Mouse (Mus musculus) MEL (cell line): ENCODE measurements around the gene Map1b. TPM values are rescaled to one million over a fixed set of nuclear protein-coding genes. Genes with fewer than 3 reads are reported as not detected.

ENCODE experiments used
- DNase-seq: peaks from one replicate; pipeline ENCODE4 v3.0.0; 2011; ENCODE audit warnings: low read depth, low spot score
- H3K27ac ChIP-seq: 2 replicates; pipeline ENCODE4 v1.5.1; 2012; ENCODE audit warnings: low read depth, mild to moderate bottlenecking, control low read depth, low read length, moderate library complexity; ENCODE audit not compliant: control insufficient read depth
- H3K27me3 ChIP-seq, 2 experiments: fragments of 150-350 bp in 1 of 2; sonication (generic) in 1 of 2; 2 replicates each; pipeline ENCODE4 v1.6.1; 2012; ENCODE audit warnings: low read length in 2 of 2, mild to moderate bottlenecking in 2 of 2, improper control_type of control experiment in 1 of 2, moderate library complexity in 1 of 2; ENCODE audit not compliant: insufficient read depth in 2 of 2, control insufficient read depth in 1 of 2
- H3K36me3 ChIP-seq, 2 experiments: 2 replicates each; pipeline ENCODE4 v1.6.1; 2012 to 2014; ENCODE audit warnings: low read length in 2 of 2, improper control_type of control experiment in 1 of 2, inconsistent platforms in 1 of 2, mild to moderate bottlenecking in 1 of 2; ENCODE audit not compliant: insufficient read depth in 2 of 2, control insufficient read depth in 1 of 2
- H3K4me1 ChIP-seq, 2 experiments: fragments of 150-350 bp in 1 of 2; sonication (generic) in 1 of 2; 2 replicates each; pipeline ENCODE4 v1.6.1; 2012; ENCODE audit warnings: low read length in 2 of 2, improper control_type of control experiment in 1 of 2, mild to moderate bottlenecking in 1 of 2; ENCODE audit not compliant: insufficient read depth in 2 of 2, control insufficient read depth in 1 of 2
- H3K4me3 ChIP-seq, 2 experiments: fragments of 150-350 bp in 1 of 2; sonication (generic) in 1 of 2; 2 replicates each; pipeline ENCODE4 v1.5.1; 2012; ENCODE audit warnings: low read depth in 2 of 2, low read length in 2 of 2, mild to moderate bottlenecking in 2 of 2, moderate library complexity in 2 of 2, control low read depth in 1 of 2, improper control_type of control experiment in 1 of 2; ENCODE audit not compliant: control insufficient read depth in 1 of 2, insufficient read depth in 1 of 2
- H3K79me2 ChIP-seq: 2 replicates; pipeline ENCODE4 v1.6.1; 2012; ENCODE audit warnings: mild to moderate bottlenecking, low read length, moderate library complexity; ENCODE audit not compliant: control insufficient read depth, poor library complexity, insufficient read depth
- H3K9ac ChIP-seq: 2 replicates; pipeline ENCODE4 v1.6.1; 2012; ENCODE audit warnings: low read depth, mild to moderate bottlenecking, control low read depth, low read length, moderate library complexity; ENCODE audit not compliant: control insufficient read depth, poor library complexity, severe bottlenecking
- H3K9me3 ChIP-seq: fragments of 150-350 bp; sonication (generic); replicated peaks from 2 replicates; pipeline ENCODE4 v1.6.1; 2012; ENCODE audit warnings: mild to moderate bottlenecking, low read length, improper control_type of control experiment, moderate library complexity; ENCODE audit not compliant: insufficient read depth
- BHLHE40 ChIP-seq: IDR thresholded peaks from 2 replicates; pipeline ENCODE4 v1.6.1; 2012; ENCODE audit warnings: low read depth, mild to moderate bottlenecking, inconsistent platforms, low read length, improper control_type of control experiment, borderline replicate concordance
- CTCF ChIP-seq, 3 experiments: IDR thresholded peaks in 2 of 3; conservative IDR thresholded peaks in 1 of 3; 2 replicates each; pipeline ENCODE4 v1.5.1; 2011 to 2012; ENCODE audit warnings: low read length in 3 of 3, low read depth in 2 of 3, mild to moderate bottlenecking in 2 of 3, improper control_type of control experiment in 1 of 3, inconsistent platforms in 1 of 3, mixed read lengths in 1 of 3, moderate library complexity in 1 of 3; ENCODE audit not compliant: control insufficient read depth in 1 of 3, insufficient read depth in 1 of 3, poor library complexity in 1 of 3, severe bottlenecking in 1 of 3
- EP300 ChIP-seq, 2 experiments: IDR thresholded peaks; 2 replicates each; pipeline ENCODE4 v1.6.1; 2011; ENCODE audit warnings: improper control_type of control experiment in 2 of 2, low read length in 2 of 2, low read depth in 1 of 2, mild to moderate bottlenecking in 1 of 2
- GABPA ChIP-seq: IDR thresholded peaks from 2 replicates; pipeline ENCODE4 v1.6.1; 2012; ENCODE audit warnings: low read depth, mild to moderate bottlenecking, inconsistent platforms, low read length, improper control_type of control experiment, moderate library complexity
- KAT2A ChIP-seq: conservative IDR thresholded peaks from 2 replicates; pipeline ENCODE4 v1.6.1; 2012; ENCODE audit warnings: low read depth, low read length, improper control_type of control experiment, inconsistent platforms
- MAFK ChIP-seq: IDR thresholded peaks from 2 replicates; pipeline ENCODE4 v1.6.1; 2011; ENCODE audit warnings: low read depth, mild to moderate bottlenecking, low read length, improper control_type of control experiment, borderline replicate concordance
- MAX ChIP-seq: IDR thresholded peaks from 2 replicates; pipeline ENCODE4 v1.6.1; 2011; ENCODE audit warnings: low read length, improper control_type of control experiment
- MYB ChIP-seq: IDR thresholded peaks from 2 replicates; pipeline ENCODE4 v1.6.1; 2011; ENCODE audit warnings: mild to moderate bottlenecking, low read depth, low read length, improper control_type of control experiment
- MYC ChIP-seq: IDR thresholded peaks from 2 replicates; pipeline ENCODE4 v1.6.1; 2011; ENCODE audit warnings: low read depth, mild to moderate bottlenecking, low read length, improper control_type of control experiment, moderate library complexity
- NELFE ChIP-seq: IDR thresholded peaks from 2 replicates; pipeline ENCODE4 v1.6.1; 2011; ENCODE audit warnings: low read depth, low read length, improper control_type of control experiment
- NRF1 ChIP-seq: IDR thresholded peaks from 2 replicates; pipeline ENCODE4 v1.6.1; 2014; ENCODE audit warnings: low read depth, mild to moderate bottlenecking, inconsistent platforms, low read length, improper control_type of control experiment, moderate library complexity; ENCODE audit not compliant: poor library complexity, insufficient read depth, severe bottlenecking
- POLR2A ChIP-seq, 2 experiments: IDR thresholded peaks; 2 replicates each; pipeline ENCODE4 v1.6.1; 2011 to 2012; ENCODE audit warnings: low read length in 2 of 2, mild to moderate bottlenecking in 2 of 2, control low read depth in 1 of 2, improper control_type of control experiment in 1 of 2, low read depth in 1 of 2, moderate library complexity in 1 of 2; ENCODE audit not compliant: control insufficient read depth in 1 of 2, insufficient read depth in 1 of 2, poor library complexity in 1 of 2
- POLR2AphosphoS2 ChIP-seq: IDR thresholded peaks from 2 replicates; pipeline ENCODE4 v1.6.1; 2011; ENCODE audit warnings: low read length, improper control_type of control experiment
- SMC3 ChIP-seq: IDR thresholded peaks from 2 replicates; pipeline ENCODE4 v1.6.1; 2011; ENCODE audit warnings: low read depth, low read length, improper control_type of control experiment
- TBP ChIP-seq: IDR thresholded peaks from 2 replicates; pipeline ENCODE4 v1.8.0; 2011; ENCODE audit warnings: low read depth, low read length, improper control_type of control experiment
- ZKSCAN1 ChIP-seq: IDR thresholded peaks from 2 replicates; pipeline ENCODE4 v1.6.1; 2012; ENCODE audit warnings: low read depth, mild to moderate bottlenecking, inconsistent platforms, low read length, improper control_type of control experiment, moderate library complexity
- ZNF384 ChIP-seq: IDR thresholded peaks from 2 replicates; pipeline ENCODE4 v1.6.1; 2012; ENCODE audit warnings: low read depth, mild to moderate bottlenecking, inconsistent platforms, low read length, improper control_type of control experiment
- polyA plus RNA-seq, 2 experiments: library from polyadenylated mRNA; stranded (reverse) in 1 of 2; unstranded in 1 of 2; fragments of >175 nt in 1 of 2; fragments of >200 nt in 1 of 2; gene quantifications; 2 replicates each; pipeline versions ENCODE4 v1.2.1 to v1.2.4; 2012; ENCODE audit warnings: low replicate concordance in 2 of 2, low read depth in 1 of 2; ENCODE audit not compliant: insufficient read length in 2 of 2, insufficient read depth in 1 of 2, missing spikeins in 1 of 2
- total RNA-seq: library from RNA; depleted of rRNA; stranded (reverse); fragments of 300-350 nt; gene quantifications from 2 replicates; pipeline ENCODE4 v1.2.3, GENCODE M21; 2012

The Map1b gene
- total and polyA plus RNA-seq, 3 experiments: not detected

DNA sequence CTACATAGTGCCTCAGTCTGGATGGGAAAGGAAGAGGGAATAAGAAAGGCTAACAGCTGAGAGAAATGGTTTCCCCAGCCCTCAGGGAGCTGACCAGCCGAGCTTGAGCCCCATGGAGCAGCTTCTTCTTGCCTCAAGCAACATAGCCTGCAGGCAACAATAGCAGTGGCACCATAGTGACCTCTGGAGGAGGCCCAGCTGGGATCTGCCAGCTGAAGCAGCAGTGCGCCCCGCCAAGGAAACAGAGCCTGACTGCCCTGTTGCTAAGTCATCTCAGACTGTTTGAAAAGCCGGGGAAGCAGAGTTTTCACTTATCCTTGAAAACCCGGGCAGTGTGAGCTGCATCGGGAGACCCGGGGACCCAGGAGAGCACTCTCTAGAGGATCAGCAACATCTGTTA is 3.2 kb downstream of the Map1b start:
- H3K9ac ChIP-seq: no peak overlapping the region
- no peaks in the 10 kb centered on the region for H3K9me3 ChIP-seq
- TF ChIP-seq MAFK: no peak
- no peak for TF ChIP-seq EP300 (IDR thresholded peaks at IDR 0.05; ENCODE audit: low read depth in 1 of 2, low read length in 2 of 2)
- TF ChIP-seq MYB: no peak
- no peak for TF ChIP-seq TBP
- no peaks in the 10 kb centered on the region for H3K27me3 ChIP-seq
- no peak overlapping the region for H3K4me3 ChIP-seq
- no peaks in the 10 kb centered on the region for H3K4me1 ChIP-seq
- no peak overlapping the region for H3K27ac ChIP-seq
- no peak for DNase-seq
- no peaks in the 10 kb centered on the region for H3K79me2 ChIP-seq
- H3K36me3 ChIP-seq: no peaks in the 10 kb centered on the region

DNA sequence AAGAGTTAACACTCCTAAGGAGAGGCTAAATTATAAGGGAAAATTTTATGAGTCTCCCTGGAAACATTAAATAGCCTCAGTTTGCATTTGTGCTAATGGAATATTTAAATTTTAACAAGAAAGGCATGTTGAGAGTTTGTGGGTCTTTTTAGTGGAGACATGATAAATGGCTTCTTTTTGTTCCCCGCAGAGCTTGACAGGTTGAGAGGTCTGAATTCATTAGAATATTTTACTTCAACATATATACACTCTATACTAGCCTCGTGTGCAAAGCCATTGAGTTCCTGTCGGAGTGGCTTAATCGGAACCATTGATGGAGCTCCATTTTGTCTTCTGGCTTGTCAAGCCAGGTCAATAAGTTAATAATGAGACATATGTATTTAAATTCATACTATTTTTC is 6.4 kb downstream of the Map1b start:
- Histone ChIP-seq H3K4me1 (no peaks in the 10 kb centered on the region), H3K27ac (no peak overlapping the region), H3K36me3 (no peaks in the 10 kb centered on the region), H3K79me2 (no peaks in the 10 kb centered on the region), H3K27me3 (no peaks in the 10 kb centered on the region), H3K4me3 (no peak overlapping the region), H3K9ac (no peak overlapping the region), H3K9me3 (no peaks in the 10 kb centered on the region)
- DNase-seq: no peak
- TF ChIP-seq EP300 (IDR thresholded peaks at IDR 0.05; ENCODE audit: low read depth in 1 of 2, low read length in 2 of 2): no peak
- TF ChIP-seq CTCF (IDR thresholded peaks at IDR 0.05 in 2 of 3, conservative IDR thresholded peaks at IDR 0.05 in 1 of 3; ENCODE audit: control insufficient read depth in 1 of 3, insufficient read depth in 1 of 3, low read depth in 2 of 3, low read length in 3 of 3, poor library complexity in 1 of 3, severe bottlenecking in 1 of 3): no peak
- TF ChIP-seq NRF1: no peak
- no peak for TF ChIP-seq MAFK
- TF ChIP-seq BHLHE40: no peak
- no peak for TF ChIP-seq POLR2A (IDR thresholded peaks at IDR 0.05; ENCODE audit: control insufficient read depth in 1 of 2, insufficient read depth in 1 of 2, low read depth in 1 of 2, low read length in 2 of 2, poor library complexity in 1 of 2)
- TF ChIP-seq POLR2AphosphoS2: no peak
- TF ChIP-seq MYC: no peak
- no peak for TF ChIP-seq ZKSCAN1
- no peak for TF ChIP-seq NELFE
- no peak for TF ChIP-seq KAT2A
- no peak for TF ChIP-seq SMC3
- TF ChIP-seq ZNF384: no peak
- no peak for TF ChIP-seq GABPA
- no peak for TF ChIP-seq MAX
